Mouse (Mus musculus) kidney, adult 2 months (tissue): ENCODE data around the gene Hdac4. TPM values are rescaled to one million over a fixed set of nuclear protein-coding genes. Genes with fewer than 3 reads are reported as not detected.

Source experiments
- DNase-seq: peaks from one replicate; pipeline ENCODE4 v3.0.0; 2021
- H3K27ac ChIP-seq: fragments of 200-500 bp; 2 replicates; pipeline ENCODE4 v1.5.1; 2012; ENCODE audit warnings: low read depth, low read length, control low read depth, inconsistent platforms; ENCODE audit not compliant: insufficient read depth
- H3K27me3 ChIP-seq: fragments of 200-500 bp; replicated peaks from 2 replicates; pipeline ENCODE4 v1.6.1; 2012; ENCODE audit warnings: mild to moderate bottlenecking, moderate library complexity, low read length, inconsistent platforms; ENCODE audit not compliant: control insufficient read depth, insufficient read depth
- H3K36me3 ChIP-seq: fragments of 200-500 bp; 2 replicates; pipeline ENCODE4 v1.6.1; 2012; ENCODE audit warnings: mild to moderate bottlenecking, moderate library complexity, low read length, inconsistent platforms; ENCODE audit not compliant: control insufficient read depth, insufficient read depth
- H3K4me1 ChIP-seq: fragments of 200-500 bp; 2 replicates; pipeline ENCODE4 v1.6.1; 2011; ENCODE audit warnings: low read length; ENCODE audit not compliant: control insufficient read depth, insufficient read depth
- H3K4me3 ChIP-seq: fragments of 200-500 bp; 2 replicates; pipeline ENCODE4 v1.5.1; 2011; ENCODE audit warnings: mild to moderate bottlenecking, low read depth, low read length, control low read depth; ENCODE audit not compliant: insufficient read depth
- CTCF ChIP-seq: fragments of 200-500 bp; conservative IDR thresholded peaks from 2 replicates; pipeline ENCODE4 v1.5.1; 2011; ENCODE audit warnings: low read depth, mild to moderate bottlenecking, control low read depth, low read length, moderate library complexity, mixed read lengths; ENCODE audit not compliant: insufficient read depth, insufficient read length
- POLR2A ChIP-seq: fragments of 200-500 bp; IDR thresholded peaks from one replicate; pipeline ENCODE4 v1.6.1; 2011; ENCODE audit warnings: low read depth, low read length, control low read depth
- WGBS: fragments of 180-500 bp; shearing (Covaris S2); methylation state at CpG from one replicate; pipeline ENCODE4 v1.1.7; 2018; 5-methylcytosine and 5-hydroxymethylcytosine counted together
- polyA plus RNA-seq: library from polyadenylated mRNA; depleted of rRNA; stranded (reverse); fragments of >200 nt; gene quantifications from 2 replicates; pipeline ENCODE4 v1.2.3, GENCODE M21; 2012

The Hdac4 gene
- polyA plus RNA-seq, 1 experiment, result 10.0 TPM

DNA sequence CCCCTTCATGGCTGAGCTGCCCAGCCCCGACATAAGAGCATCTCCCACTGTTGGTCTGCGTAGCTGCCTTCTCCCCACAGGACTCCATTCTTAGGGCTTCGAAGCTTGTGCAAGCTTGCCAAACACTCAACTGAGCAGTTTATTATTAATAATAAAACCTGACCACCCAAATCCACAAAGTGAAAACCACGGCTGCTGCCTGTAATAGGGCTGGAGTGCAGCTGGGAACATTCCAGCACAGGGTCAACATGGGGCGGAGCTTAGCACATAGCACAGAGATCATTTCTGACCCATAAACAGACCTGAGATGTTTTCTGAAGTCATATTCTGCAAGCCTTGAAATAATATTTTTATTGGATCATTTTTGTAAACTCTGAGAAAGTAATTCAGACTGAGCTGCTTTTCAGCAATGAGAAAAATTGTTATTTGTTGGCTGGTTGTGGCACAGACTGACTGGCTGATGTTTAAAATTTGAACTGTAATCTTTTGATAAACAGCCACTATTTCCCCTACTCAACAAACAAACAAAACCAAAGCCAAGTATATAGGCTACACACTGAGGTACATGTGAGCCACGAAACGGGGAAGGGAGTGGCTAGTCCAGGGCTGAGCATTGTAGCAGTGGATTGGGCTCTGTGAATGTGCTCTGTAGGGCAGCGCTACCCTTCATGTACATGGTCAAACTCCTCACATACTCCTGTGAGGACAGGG lies 190.4 kb downstream of the Hdac4 start:
- Histone ChIP-seq H3K36me3 (no peaks in the 10 kb centered on the region), H3K27me3 (no peaks in the 10 kb centered on the region), H3K4me3 (no peak overlapping the region), H3K4me1 (peaks cover 22% of the 10 kb centered on the region), H3K27ac (no peak overlapping the region)
- TF ChIP-seq POLR2A (no peak), CTCF (no peak)
- WGBS, result 48% methylated on average over 8 of the region's 8 CpGs
- peak; percentile 80 for DNase-seq

DNA sequence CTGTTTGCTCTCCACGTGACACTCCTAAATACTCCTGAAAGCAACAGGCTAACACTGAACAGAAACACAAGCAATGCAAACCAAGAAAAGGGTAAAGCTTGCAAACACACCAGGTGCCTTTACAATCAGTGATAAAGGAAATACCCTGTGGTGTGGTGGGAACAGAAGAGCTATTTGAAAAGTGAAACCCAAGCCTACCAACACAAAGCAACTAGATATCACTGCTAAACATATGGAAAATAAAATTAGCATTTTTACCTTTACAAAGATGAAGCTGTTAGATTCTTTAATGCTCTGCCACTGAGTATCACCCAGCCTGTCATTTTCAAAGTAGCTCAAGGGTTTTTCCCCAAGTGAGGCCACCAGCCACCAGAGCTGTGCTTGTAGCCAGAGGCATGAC lies 191.4 kb downstream of the Hdac4 start:
- no peak for TF ChIP-seq CTCF
- no peak for TF ChIP-seq POLR2A
- Histone ChIP-seq H3K36me3 (no peaks in the 10 kb centered on the region), H3K27me3 (no peaks in the 10 kb centered on the region), H3K4me3 (no peak overlapping the region), H3K27ac (no peak overlapping the region), H3K4me1 (peaks cover 25% of the 10 kb centered on the region)
- DNase-seq, result no peak
- WGBS, result 88% methylated on average over 1 of the region's 1 CpGs

DNA sequence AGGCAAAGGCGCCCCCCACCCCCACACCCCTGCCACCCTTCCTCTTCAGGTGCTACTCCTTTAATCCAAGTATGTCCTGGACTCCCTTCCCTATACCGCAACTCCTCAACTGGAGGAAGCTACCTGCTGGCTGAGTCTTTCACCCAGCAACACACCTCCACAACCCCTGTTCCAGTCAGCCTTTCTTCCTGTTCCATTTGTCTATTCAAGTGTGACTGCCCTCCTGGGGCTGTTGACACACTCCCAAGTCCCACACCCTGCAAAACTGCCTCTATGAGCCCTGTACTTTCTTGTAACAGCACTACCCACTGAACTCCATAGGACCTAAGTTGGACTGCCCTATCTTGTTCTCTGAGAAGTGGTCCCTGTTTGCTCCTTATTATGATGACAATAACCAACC lies 195.3 kb downstream of the Hdac4 start:
- TF ChIP-seq CTCF (no peak), POLR2A (no peak)
- no peaks in the 10 kb centered on the region for H3K27me3 ChIP-seq
- 57% methylated on average over 2 of the region's 2 CpGs for WGBS

DNA sequence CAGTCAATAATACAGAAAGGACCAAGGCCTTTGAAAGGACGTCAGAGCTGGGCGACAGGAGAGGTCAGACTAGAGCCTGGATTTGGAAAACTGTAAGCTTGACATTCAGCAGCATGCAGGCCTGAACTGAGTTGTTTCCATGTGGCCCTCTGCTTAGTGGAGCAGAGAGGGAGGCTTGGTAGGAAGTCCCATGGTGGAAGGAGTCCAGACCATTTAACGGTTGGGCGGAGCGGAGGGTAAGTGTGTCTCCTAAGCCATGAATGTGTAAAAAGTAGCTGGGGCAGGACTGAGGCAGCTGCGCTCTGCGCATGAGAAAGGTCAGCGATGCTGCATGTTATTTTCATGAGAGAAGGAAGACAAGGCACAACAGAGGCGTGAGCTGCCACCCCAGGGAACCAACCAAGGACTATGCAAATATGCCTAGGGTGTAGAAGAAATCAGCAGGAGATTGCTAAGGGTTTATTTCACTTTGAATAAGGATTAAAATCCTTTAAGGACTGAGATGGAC lies 201.8 kb downstream of the Hdac4 start:
- DNase-seq, result peak; percentile 73
- Histone ChIP-seq H3K27me3 (no peaks in the 10 kb centered on the region), H3K4me1 (peaks cover 12% of the 10 kb centered on the region), H3K36me3 (no peaks in the 10 kb centered on the region), H3K4me3 (no peak overlapping the region), H3K27ac (peak overlapping the region; percentile 21; the same call in 1 of the 2 replicates)
- no peak for TF ChIP-seq POLR2A
- TF ChIP-seq CTCF, result no peak
- WGBS, result 39% methylated on average over 9 of the region's 9 CpGs

More for the DNA sequence above, 195.3 kb downstream of the Hdac4 start:
- Histone ChIP-seq H3K4me1 (peaks cover 19% of the 10 kb centered on the region), H3K36me3 (no peaks in the 10 kb centered on the region), H3K4me3 (no peak overlapping the region), H3K27ac (peak overlapping the region; percentile 64; the same call in 1 of the 2 replicates)
- DNase-seq, result peak; percentile 66

DNA sequence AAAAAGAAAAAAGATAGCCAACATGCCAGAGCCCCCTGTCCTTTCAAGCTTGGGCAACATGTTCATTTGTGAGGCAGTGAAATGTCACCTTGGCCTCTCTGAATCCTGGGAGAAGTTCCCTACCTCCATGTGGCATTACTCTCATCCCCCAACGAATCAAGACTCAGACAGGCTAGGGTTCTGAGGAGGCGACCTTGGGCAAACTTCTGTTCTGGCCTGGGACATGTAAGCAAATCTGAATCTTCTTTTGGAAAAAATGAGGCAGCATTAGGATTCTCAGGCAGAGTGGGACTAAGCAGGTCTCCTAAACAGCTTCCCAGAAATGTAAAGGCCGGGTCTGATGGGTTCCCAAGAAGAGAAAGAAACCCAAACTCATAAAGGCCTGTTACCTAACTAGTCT lies 202.8 kb downstream of the Hdac4 start:
- DNase-seq, result no peak
- Histone ChIP-seq H3K27ac (no peak overlapping the region), H3K27me3 (no peaks in the 10 kb centered on the region), H3K36me3 (no peaks in the 10 kb centered on the region), H3K4me3 (no peak overlapping the region), H3K4me1 (peaks cover 17% of the 10 kb centered on the region)
- 85% methylated on average over 3 of the region's 3 CpGs for WGBS
- TF ChIP-seq POLR2A (no peak), CTCF (no peak)

DNA sequence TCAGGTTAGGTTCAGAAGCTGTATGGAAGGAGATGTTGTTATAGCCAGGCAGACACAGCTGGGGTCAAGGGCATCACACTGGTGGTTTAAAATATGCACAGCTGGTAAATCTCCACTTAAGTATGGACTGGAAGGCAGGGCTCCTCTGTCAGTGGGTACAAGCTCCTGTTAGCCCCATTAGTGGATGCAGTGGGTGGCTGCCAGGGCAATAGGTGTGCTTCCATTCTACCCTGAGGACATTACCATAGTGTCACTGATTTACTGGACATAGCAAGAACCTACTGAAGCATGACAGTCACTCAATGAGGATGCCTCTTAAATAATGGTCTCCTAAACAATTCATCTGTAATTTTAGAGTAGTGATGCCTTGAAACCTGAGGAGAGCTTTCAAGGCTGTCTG lies 203.9 kb downstream of the Hdac4 start:
- DNase-seq, result peak; percentile 57
- Histone ChIP-seq H3K4me3 (no peak overlapping the region), H3K4me1 (peaks cover 17% of the 10 kb centered on the region), H3K27me3 (no peaks in the 10 kb centered on the region), H3K27ac (no peak overlapping the region), H3K36me3 (no peaks in the 10 kb centered on the region)
- TF ChIP-seq POLR2A, result no peak
- TF ChIP-seq CTCF, result no peak

DNA sequence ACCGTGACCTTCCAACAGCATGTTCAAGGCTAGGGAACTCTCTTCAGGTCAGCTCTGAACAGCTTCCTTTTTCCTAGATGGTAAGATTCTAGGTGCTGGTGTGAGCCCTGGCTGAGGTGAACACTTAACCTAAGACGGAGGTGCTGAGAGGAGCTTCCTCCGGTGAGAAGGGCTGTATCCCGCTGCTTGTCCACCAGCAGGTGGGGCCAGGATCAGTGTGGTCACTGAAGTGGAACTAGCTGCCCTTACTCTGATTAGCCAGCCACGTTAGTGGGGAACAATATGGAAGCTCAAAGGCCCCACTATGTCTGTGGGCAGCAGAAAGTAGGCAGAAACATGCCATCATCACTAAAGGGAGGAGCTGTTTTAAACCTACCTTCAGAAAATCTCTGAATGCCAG lies 204.6 kb downstream of the Hdac4 start:
- WGBS, result 55% methylated on average over 5 of the region's 5 CpGs
- peak; percentile 53 for DNase-seq

More for the DNA sequence above, 204.6 kb downstream of the Hdac4 start:
- no peak overlapping the region for H3K4me3 ChIP-seq
- H3K4me1 ChIP-seq, result peaks cover 17% of the 10 kb centered on the region
- no peak overlapping the region for H3K27ac ChIP-seq
- no peaks in the 10 kb centered on the region for H3K27me3 ChIP-seq
- no peaks in the 10 kb centered on the region for H3K36me3 ChIP-seq
- TF ChIP-seq POLR2A (no peak), CTCF (no peak; the same call in 1 of the 2 replicates)
